Mouse (Mus musculus) MEL (cell line): ENCODE data around the gene Bri3bp. TPM values are rescaled to one million over a fixed set of nuclear protein-coding genes. Genes with fewer than 3 reads are reported as not detected.

Source experiments
- DNase-seq: peaks from one replicate; pipeline ENCODE4 v3.0.0; 2011; ENCODE audit warnings: low read depth, low spot score
- H3K27ac ChIP-seq: 2 replicates; pipeline ENCODE4 v1.5.1; 2012; ENCODE audit warnings: low read depth, mild to moderate bottlenecking, control low read depth, low read length, moderate library complexity; ENCODE audit not compliant: control insufficient read depth
- H3K27me3 ChIP-seq, 2 experiments: fragments of 150-350 bp in 1 of 2; sonication (generic) in 1 of 2; 2 replicates each; pipeline ENCODE4 v1.6.1; 2012; ENCODE audit warnings: low read length in 2 of 2, mild to moderate bottlenecking in 2 of 2, improper control_type of control experiment in 1 of 2, moderate library complexity in 1 of 2; ENCODE audit not compliant: insufficient read depth in 2 of 2, control insufficient read depth in 1 of 2
- H3K36me3 ChIP-seq, 2 experiments: 2 replicates each; pipeline ENCODE4 v1.6.1; 2012 to 2014; ENCODE audit warnings: low read length in 2 of 2, improper control_type of control experiment in 1 of 2, inconsistent platforms in 1 of 2, mild to moderate bottlenecking in 1 of 2; ENCODE audit not compliant: insufficient read depth in 2 of 2, control insufficient read depth in 1 of 2
- H3K4me1 ChIP-seq, 2 experiments: fragments of 150-350 bp in 1 of 2; sonication (generic) in 1 of 2; 2 replicates each; pipeline ENCODE4 v1.6.1; 2012; ENCODE audit warnings: low read length in 2 of 2, improper control_type of control experiment in 1 of 2, mild to moderate bottlenecking in 1 of 2; ENCODE audit not compliant: insufficient read depth in 2 of 2, control insufficient read depth in 1 of 2
- H3K4me3 ChIP-seq, 2 experiments: fragments of 150-350 bp in 1 of 2; sonication (generic) in 1 of 2; 2 replicates each; pipeline ENCODE4 v1.5.1; 2012; ENCODE audit warnings: low read depth in 2 of 2, low read length in 2 of 2, mild to moderate bottlenecking in 2 of 2, moderate library complexity in 2 of 2, control low read depth in 1 of 2, improper control_type of control experiment in 1 of 2; ENCODE audit not compliant: control insufficient read depth in 1 of 2, insufficient read depth in 1 of 2
- H3K79me2 ChIP-seq: 2 replicates; pipeline ENCODE4 v1.6.1; 2012; ENCODE audit warnings: mild to moderate bottlenecking, low read length, moderate library complexity; ENCODE audit not compliant: control insufficient read depth, poor library complexity, insufficient read depth
- H3K9ac ChIP-seq: 2 replicates; pipeline ENCODE4 v1.6.1; 2012; ENCODE audit warnings: low read depth, mild to moderate bottlenecking, control low read depth, low read length, moderate library complexity; ENCODE audit not compliant: control insufficient read depth, poor library complexity, severe bottlenecking
- H3K9me3 ChIP-seq: fragments of 150-350 bp; sonication (generic); replicated peaks from 2 replicates; pipeline ENCODE4 v1.6.1; 2012; ENCODE audit warnings: mild to moderate bottlenecking, low read length, improper control_type of control experiment, moderate library complexity; ENCODE audit not compliant: insufficient read depth
- CHD1 ChIP-seq: IDR thresholded peaks from 2 replicates; pipeline ENCODE4 v1.6.1; 2012; ENCODE audit warnings: low read depth, mild to moderate bottlenecking, inconsistent platforms, low read length, improper control_type of control experiment
- CHD2 ChIP-seq: IDR thresholded peaks from 2 replicates; pipeline ENCODE4 v1.6.1; 2011; ENCODE audit warnings: low read length, improper control_type of control experiment
- EP300 ChIP-seq, 2 experiments: IDR thresholded peaks; 2 replicates each; pipeline ENCODE4 v1.6.1; 2011; ENCODE audit warnings: improper control_type of control experiment in 2 of 2, low read length in 2 of 2, low read depth in 1 of 2, mild to moderate bottlenecking in 1 of 2
- GABPA ChIP-seq: IDR thresholded peaks from 2 replicates; pipeline ENCODE4 v1.6.1; 2012; ENCODE audit warnings: low read depth, mild to moderate bottlenecking, inconsistent platforms, low read length, improper control_type of control experiment, moderate library complexity
- HCFC1 ChIP-seq: IDR thresholded peaks from 2 replicates; pipeline ENCODE4 v1.6.1; 2012; ENCODE audit warnings: low read depth, mild to moderate bottlenecking, inconsistent platforms, low read length, improper control_type of control experiment, moderate library complexity
- KAT2A ChIP-seq: conservative IDR thresholded peaks from 2 replicates; pipeline ENCODE4 v1.6.1; 2012; ENCODE audit warnings: low read depth, low read length, improper control_type of control experiment, inconsistent platforms
- MEF2A ChIP-seq: IDR thresholded peaks from 2 replicates; pipeline ENCODE4 v1.6.1; 2014; ENCODE audit warnings: low read depth, mild to moderate bottlenecking, inconsistent platforms, low read length, improper control_type of control experiment; ENCODE audit not compliant: poor library complexity, insufficient replicate concordance, severe bottlenecking; ENCODE audit errors: extremely low read depth
- MXI1 ChIP-seq: IDR thresholded peaks from 2 replicates; pipeline ENCODE4 v1.6.1; 2011; ENCODE audit warnings: mild to moderate bottlenecking, low read depth, low read length, improper control_type of control experiment
- MYC ChIP-seq: IDR thresholded peaks from 2 replicates; pipeline ENCODE4 v1.6.1; 2011; ENCODE audit warnings: low read depth, mild to moderate bottlenecking, low read length, improper control_type of control experiment, moderate library complexity
- NELFE ChIP-seq: IDR thresholded peaks from 2 replicates; pipeline ENCODE4 v1.6.1; 2011; ENCODE audit warnings: low read depth, low read length, improper control_type of control experiment
- NRF1 ChIP-seq: IDR thresholded peaks from 2 replicates; pipeline ENCODE4 v1.6.1; 2014; ENCODE audit warnings: low read depth, mild to moderate bottlenecking, inconsistent platforms, low read length, improper control_type of control experiment, moderate library complexity; ENCODE audit not compliant: poor library complexity, insufficient read depth, severe bottlenecking
- POLR2AphosphoS2 ChIP-seq: IDR thresholded peaks from 2 replicates; pipeline ENCODE4 v1.6.1; 2011; ENCODE audit warnings: low read length, improper control_type of control experiment
- POLR2AphosphoS5 ChIP-seq: IDR thresholded peaks from 2 replicates; pipeline ENCODE4 v1.6.1; 2012; ENCODE audit warnings: low read depth, borderline replicate concordance, mild to moderate bottlenecking, inconsistent platforms, low read length, moderate library complexity, mixed read lengths
- RCOR1 ChIP-seq: IDR thresholded peaks from 2 replicates; pipeline ENCODE4 v1.6.1; 2012; ENCODE audit warnings: low read depth, mild to moderate bottlenecking, inconsistent platforms, low read length, improper control_type of control experiment
- SIN3A ChIP-seq: IDR thresholded peaks from 2 replicates; pipeline ENCODE4 v1.6.1; 2012; ENCODE audit warnings: low read length, improper control_type of control experiment, inconsistent platforms
- SMC3 ChIP-seq: IDR thresholded peaks from 2 replicates; pipeline ENCODE4 v1.6.1; 2011; ENCODE audit warnings: low read depth, low read length, improper control_type of control experiment
- TAL1 ChIP-seq: IDR thresholded peaks from 2 replicates; pipeline ENCODE4 v1.6.1; 2012; ENCODE audit warnings: mild to moderate bottlenecking, inconsistent platforms, low read length, moderate library complexity, mixed read lengths
- TCF12 ChIP-seq: IDR thresholded peaks from 2 replicates; pipeline ENCODE4 v1.6.1; 2014; ENCODE audit warnings: low read depth, mild to moderate bottlenecking, inconsistent platforms, low read length, improper control_type of control experiment, moderate library complexity
- USF1 ChIP-seq: IDR thresholded peaks from 2 replicates; pipeline ENCODE4 v1.6.1; 2014; ENCODE audit warnings: low read depth, mild to moderate bottlenecking, inconsistent platforms, low read length, improper control_type of control experiment, moderate library complexity
- ZNF384 ChIP-seq: IDR thresholded peaks from 2 replicates; pipeline ENCODE4 v1.6.1; 2012; ENCODE audit warnings: low read depth, mild to moderate bottlenecking, inconsistent platforms, low read length, improper control_type of control experiment
- polyA plus RNA-seq, 2 experiments: library from polyadenylated mRNA; stranded (reverse) in 1 of 2; unstranded in 1 of 2; fragments of >175 nt in 1 of 2; fragments of >200 nt in 1 of 2; gene quantifications; 2 replicates each; pipeline versions ENCODE4 v1.2.1 to v1.2.4; 2012; ENCODE audit warnings: low replicate concordance in 2 of 2, low read depth in 1 of 2; ENCODE audit not compliant: insufficient read length in 2 of 2, insufficient read depth in 1 of 2, missing spikeins in 1 of 2
- total RNA-seq: library from RNA; depleted of rRNA; stranded (reverse); fragments of 300-350 nt; gene quantifications from 2 replicates; pipeline ENCODE4 v1.2.3, GENCODE M21; 2012

Bri3bp gene
- total and polyA plus RNA-seq, 3 experiments = 73.7 to 264 (median 87.6) TPM

GRCm38 (mm10) chr5:125405546-125406248 is 35.7 kb upstream of the Bri3bp start (continued):
- TF ChIP-seq KAT2A (peak; percentile 64), POLR2AphosphoS2 (no peak), NRF1 (peak; percentile 55; the same call in 1 of the 2 replicates), TCF12 (no peak), RCOR1 (no peak), EP300 (IDR thresholded peaks at IDR 0.05; ENCODE audit: low read depth in 1 of 2, low read length in 2 of 2) (no peak), NELFE (no peak), POLR2AphosphoS5 (no peak), TAL1 (no peak), HCFC1 (no peak; the same call in 1 of the 2 replicates), USF1 (no peak), GABPA (no peak), SMC3 (no peak), MXI1 (no peak; the same call in 1 of the 2 replicates), CHD2 (no peak), ZNF384 (peak; percentile 92)

DNA sequence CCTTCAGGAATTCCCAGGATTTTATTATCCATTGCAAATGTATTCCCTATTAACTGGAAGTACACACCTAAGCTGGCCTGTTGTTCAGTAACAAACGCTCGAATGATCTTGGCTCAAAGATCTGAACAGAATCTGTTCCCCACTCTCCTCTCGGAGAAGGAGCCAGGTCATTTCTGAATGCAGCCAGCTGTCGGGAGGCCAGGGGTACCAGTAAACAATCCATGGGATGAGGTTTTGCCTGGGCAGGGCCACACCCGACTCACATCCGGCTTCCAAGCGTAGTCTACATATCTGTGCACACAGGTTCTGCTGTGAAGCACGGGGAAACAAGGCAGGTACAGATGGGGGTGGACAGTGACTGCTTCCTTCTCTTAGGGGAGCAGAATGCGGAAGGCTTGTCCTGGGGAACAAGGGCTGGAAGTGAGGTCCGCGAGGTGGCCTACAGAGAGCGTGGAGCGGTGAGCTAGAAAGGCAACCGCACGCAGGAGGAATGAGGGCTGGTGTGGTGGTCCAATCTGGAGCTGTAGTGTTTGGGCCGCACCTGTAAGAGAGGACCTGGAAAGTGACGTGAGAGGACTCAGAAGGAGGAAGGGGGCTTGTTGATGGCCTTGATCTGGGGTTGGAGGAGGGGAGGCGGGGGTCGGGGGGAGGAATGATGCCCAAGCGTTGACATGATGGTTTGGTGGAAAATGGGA is 34.9 kb upstream of the Bri3bp start:
- Histone ChIP-seq H3K9ac (peak overlapping the region; percentile 70), H3K9me3 (no peaks in the 10 kb centered on the region), H3K36me3 (peaks cover 0 to 3% of the 10 kb centered on the region in 2 experiments; a peak in 1 of 4 replicates), H3K79me2 (no peaks in the 10 kb centered on the region; the same call in 1 of the 2 replicates), H3K4me3 (peak overlapping the region; percentile 72 to 91), H3K27me3 (no peaks in the 10 kb centered on the region), H3K27ac (peak overlapping the region; percentile 63), H3K4me1 (peaks cover 0 to 8% of the 10 kb centered on the region in 2 experiments; a peak in 1 of 4 replicates)
- TF ChIP-seq MYC = no peak
- TF ChIP-seq MXI1 = peak; percentile 65; the same call in 1 of the 2 replicates
- TF ChIP-seq SIN3A = peak; percentile 57; the same call in 1 of the 2 replicates
- TF ChIP-seq MEF2A = no peak
- TF ChIP-seq EP300 (IDR thresholded peaks at IDR 0.05; ENCODE audit: low read depth in 1 of 2, low read length in 2 of 2) = no peak
- peak; percentile 30; the same call in 1 of the 2 replicates for TF ChIP-seq CHD1
- TF ChIP-seq TCF12 = no peak
- DNase-seq = peak; percentile 76
